Mouse (Mus musculus): ENCODE data around the gene Hacl1. TPM values are rescaled to one million over a fixed set of nuclear protein-coding genes. Genes with fewer than 3 reads are reported as not detected.

Hacl1 gene
- polyA plus RNA-seq, 1 experiment, result 0.50 TPM

DNA sequence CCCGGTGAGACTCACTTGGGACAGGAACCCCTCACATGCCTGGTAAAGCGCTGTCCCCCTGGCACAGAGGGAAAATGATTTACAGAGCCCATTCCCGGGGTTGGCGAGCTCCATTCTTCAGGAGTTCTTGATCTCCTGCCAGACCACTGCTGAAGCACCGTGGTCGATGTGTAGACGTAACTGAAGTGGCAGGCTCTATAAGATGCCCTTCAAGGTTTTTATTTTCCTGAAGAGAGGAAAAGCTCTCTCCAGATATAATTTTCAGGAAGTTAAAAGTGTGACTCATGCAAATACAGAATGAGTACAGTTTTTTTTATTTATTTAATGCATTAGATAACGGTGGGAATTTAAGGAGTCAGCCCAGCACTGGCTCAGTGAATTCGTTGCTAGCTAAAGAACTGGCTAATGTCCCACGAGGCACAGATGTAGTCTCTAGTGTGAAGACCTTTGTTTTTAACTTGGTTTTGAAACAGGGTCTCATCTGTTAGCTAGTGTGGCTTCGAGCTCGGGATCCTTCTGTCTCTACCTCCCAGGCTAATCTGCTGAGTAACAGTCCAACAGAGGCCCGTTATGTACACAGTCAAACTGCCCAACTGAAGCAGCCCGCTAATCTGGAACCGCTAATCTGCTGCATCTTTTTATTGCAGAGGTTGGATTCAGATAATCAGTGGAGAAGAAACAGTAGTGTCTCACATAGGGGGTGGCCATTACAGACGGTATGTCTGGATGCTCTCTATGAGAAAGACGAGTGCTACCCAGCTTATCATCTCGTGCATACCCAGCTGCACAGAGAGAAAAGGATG is 23.2 kb upstream of the Hacl1 start:
- Histone ChIP-seq H3K4me1 (ENCODE audit: control insufficient read depth) (peaks cover 34% of the 10 kb centered on the region), H3K36me3 (ENCODE audit: control insufficient read depth) (peaks cover 13% of the 10 kb centered on the region), H3K27me3 (ENCODE audit: control insufficient read depth) (peaks cover 16% of the 10 kb centered on the region), H3K4me3 (replicated peaks) (no peak overlapping the region), H3K9me3 (ENCODE audit: control insufficient read depth, low read length) (0 out of 2 replicates have a peak, but pooled peaks cover 3% of the 10 kb centered on the region)
- no peak for TF ChIP-seq GATA1 (IDR thresholded peaks at IDR 0.05; ENCODE audit: low read length)
- TF ChIP-seq TAL1 (IDR thresholded peaks at IDR 0.05; ENCODE audit: low read length), result no peak

DNA sequence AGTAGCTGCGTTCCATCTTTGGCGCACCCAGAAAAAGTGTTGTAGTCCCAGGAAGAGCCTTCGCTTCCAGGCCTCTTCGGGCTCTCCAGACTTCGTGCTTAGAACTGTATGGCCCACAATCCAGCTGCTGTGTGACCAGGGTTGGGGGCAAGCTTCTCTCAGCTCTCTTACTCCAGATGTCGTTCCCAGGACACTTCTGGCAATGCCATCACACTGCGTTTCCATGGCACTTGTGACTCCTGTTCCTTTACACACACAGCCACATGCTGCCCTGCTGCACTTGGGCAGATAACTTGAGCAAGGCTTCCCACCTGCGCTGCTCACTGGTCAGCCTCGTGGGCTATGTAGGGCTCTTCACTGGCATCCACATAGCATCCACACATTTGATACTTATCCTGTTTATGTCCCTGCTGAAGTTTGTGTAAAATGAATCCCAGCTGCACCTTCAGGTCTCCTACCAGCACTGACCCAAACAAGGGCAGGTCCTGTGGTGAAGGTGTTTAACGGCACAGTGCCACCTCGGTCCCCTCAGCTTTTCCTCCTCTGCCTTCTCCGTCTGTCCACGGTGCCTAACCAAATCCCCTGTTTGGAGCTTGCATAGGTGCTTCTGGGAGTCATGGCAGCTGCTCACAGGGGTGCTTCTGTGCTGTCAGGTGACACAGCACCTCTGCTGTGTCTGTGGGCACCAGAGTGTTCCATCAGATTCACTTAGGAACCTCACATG is 22.5 kb upstream of the Hacl1 start:
- Histone ChIP-seq H3K9me3 (ENCODE audit: control insufficient read depth, low read length) (0 out of 2 replicates have a peak, but pooled peaks cover 3% of the 10 kb centered on the region), H3K4me1 (ENCODE audit: control insufficient read depth) (peaks cover 36% of the 10 kb centered on the region), H3K4me3 (replicated peaks) (no peak overlapping the region), H3K36me3 (ENCODE audit: control insufficient read depth) (peaks cover 13% of the 10 kb centered on the region), H3K27me3 (ENCODE audit: control insufficient read depth) (peaks cover 16% of the 10 kb centered on the region)
- TF ChIP-seq GATA1 (IDR thresholded peaks at IDR 0.05; ENCODE audit: low read length), result no peak
- no peak for TF ChIP-seq TAL1 (IDR thresholded peaks at IDR 0.05; ENCODE audit: low read length)

DNA sequence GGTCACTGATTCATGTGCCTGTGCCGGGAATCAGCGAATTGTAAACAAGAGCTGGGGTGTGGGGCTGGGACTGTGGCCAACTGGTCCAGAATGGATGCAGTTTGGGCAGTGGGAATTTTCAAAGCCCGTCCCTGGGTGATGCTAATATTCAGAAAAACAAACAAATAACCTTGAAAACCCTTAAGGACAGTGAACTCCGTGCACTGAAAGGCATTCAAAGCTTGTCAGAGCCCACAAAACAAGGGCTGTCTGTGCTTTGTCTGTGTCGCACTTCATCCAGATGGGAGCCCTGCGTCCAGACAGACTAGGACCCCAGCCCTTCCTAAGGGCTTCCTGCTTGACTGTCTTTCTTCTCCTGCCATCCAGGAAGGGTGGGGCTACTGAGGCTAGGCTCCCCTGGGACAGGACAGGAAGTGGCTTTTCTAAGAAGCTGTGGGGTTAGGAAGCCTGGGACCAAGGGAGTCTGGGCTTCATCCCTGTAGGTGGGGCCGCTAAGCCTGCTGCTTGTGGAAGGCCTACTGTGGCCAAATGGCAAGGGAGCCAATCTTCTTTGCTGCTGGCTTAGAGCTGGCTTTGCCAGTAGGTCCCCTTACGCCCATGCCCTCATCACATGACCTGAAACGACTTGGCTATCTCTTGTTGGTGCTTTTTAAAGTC is 21.6 kb upstream of the Hacl1 start:
- H3K36me3 ChIP-seq (ENCODE audit: control insufficient read depth), result peaks cover 13% of the 10 kb centered on the region
- H3K27me3 ChIP-seq (ENCODE audit: control insufficient read depth), result peaks cover 16% of the 10 kb centered on the region
- no peak overlapping the region for H3K4me3 ChIP-seq (replicated peaks)
- 0 out of 2 replicates have a peak, but pooled peaks cover 3% of the 10 kb centered on the region for H3K9me3 ChIP-seq (ENCODE audit: control insufficient read depth, low read length)
- TF ChIP-seq TAL1 (IDR thresholded peaks at IDR 0.05; ENCODE audit: low read length), result no peak
- TF ChIP-seq GATA1 (IDR thresholded peaks at IDR 0.05; ENCODE audit: low read length), result no peak
- H3K4me1 ChIP-seq (ENCODE audit: control insufficient read depth), result peaks cover 38% of the 10 kb centered on the region

DNA sequence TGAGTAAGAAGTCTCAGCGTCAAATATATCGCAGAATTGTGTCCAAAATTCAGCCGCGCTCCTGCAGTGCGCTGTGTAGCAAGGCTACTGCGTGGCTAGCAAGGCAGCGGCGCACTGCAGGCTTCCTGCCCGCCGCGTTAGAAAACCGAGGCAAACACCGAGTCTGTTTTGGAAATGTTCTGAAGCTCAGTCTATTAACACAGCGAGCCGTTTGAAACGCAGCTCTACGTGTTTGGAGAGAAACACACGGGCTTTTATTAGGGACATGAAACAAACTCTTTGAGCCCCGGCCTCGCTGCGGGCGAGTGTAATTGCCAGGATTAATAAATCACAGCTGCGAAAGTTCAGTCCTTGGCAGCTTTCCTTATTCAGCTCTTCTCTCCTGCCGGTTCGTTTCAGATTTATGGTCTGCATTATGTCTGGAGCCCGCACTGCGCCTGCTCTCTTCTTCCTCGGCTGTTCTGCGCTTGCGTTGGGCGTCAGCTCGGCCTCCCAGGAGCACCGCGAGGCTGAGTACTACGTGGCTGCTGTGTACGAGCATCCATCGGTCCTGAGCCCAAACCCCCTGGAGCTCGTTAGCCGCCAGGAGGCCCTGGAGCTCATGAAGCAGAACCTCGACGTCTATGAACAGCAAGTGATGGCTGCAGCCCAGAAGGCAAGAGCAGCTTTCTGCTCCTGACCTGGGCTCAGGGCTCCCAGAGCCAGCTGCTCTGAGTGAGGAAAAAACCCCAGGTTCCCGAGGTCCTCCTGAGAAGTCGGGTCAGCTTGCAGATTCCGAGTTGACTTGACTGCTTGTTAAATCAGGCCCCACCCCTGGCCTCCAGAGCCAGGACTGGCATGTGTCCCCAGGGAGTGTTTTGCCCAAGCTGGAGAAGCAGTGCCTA is 20.8 kb upstream of the Hacl1 start:
- 0 out of 2 replicates have a peak, but pooled peaks cover 2% of the 10 kb centered on the region for H3K9me3 ChIP-seq (ENCODE audit: control insufficient read depth, low read length)
- peaks cover 42% of the 10 kb centered on the region for H3K4me1 ChIP-seq (ENCODE audit: control insufficient read depth)
- TF ChIP-seq TAL1 (IDR thresholded peaks at IDR 0.05; ENCODE audit: low read length) (no peak), GATA1 (IDR thresholded peaks at IDR 0.05; ENCODE audit: low read length) (no peak)
- H3K27me3 ChIP-seq (ENCODE audit: control insufficient read depth), result peaks cover 16% of the 10 kb centered on the region
- H3K36me3 ChIP-seq (ENCODE audit: control insufficient read depth), result peaks cover 6% of the 10 kb centered on the region
- peak overlapping the region; percentile 54 for H3K4me3 ChIP-seq (replicated peaks)

DNA sequence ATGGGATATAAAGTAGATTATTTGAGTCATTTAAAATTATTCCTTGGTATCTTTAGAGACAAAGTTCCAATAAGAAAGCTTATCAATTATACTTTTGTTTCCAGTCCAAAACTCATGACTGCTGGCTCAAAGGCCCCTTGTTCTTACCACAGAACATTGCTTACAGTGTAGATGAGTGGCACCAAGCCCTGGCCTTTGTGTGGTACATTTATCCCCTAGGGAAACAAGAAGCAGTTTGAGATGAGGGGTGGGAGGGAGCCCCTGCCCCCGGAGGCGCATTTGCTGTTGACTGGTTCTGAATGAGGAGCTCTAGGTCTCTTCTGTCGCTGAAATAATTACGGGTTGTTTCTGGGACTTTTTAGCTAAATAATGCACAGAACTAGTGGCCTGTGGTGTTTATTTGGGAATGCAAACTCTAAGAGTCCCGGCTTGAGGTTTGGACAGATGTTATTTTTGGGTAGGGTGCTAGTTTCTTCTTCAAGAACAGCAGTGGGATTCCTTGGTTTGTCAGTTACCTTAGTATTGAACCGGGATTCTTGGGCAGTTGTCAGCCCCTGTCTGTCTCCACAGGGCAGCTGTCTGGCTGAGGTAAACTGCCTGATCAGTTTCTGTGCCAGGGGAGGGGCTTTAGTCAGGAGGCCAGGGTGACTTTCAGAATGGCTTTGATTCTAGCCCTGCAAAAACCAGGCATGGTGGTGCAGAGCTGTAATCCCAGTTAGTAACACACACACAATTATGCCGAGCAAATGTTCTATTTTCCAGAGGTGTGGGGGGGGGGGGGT is 19.4 kb upstream of the Hacl1 start:
- Histone ChIP-seq H3K36me3 (ENCODE audit: control insufficient read depth) (peaks cover 3% of the 10 kb centered on the region; the same call in 1 of the 2 replicates), H3K27me3 (ENCODE audit: control insufficient read depth) (peaks cover 16% of the 10 kb centered on the region), H3K4me1 (ENCODE audit: control insufficient read depth) (peaks cover 45% of the 10 kb centered on the region), H3K9me3 (ENCODE audit: control insufficient read depth, low read length) (no peaks in the 10 kb centered on the region), H3K4me3 (replicated peaks) (no peak overlapping the region)
- TF ChIP-seq TAL1 (IDR thresholded peaks at IDR 0.05; ENCODE audit: low read length) (no peak), GATA1 (IDR thresholded peaks at IDR 0.05; ENCODE audit: low read length) (no peak)

DNA sequence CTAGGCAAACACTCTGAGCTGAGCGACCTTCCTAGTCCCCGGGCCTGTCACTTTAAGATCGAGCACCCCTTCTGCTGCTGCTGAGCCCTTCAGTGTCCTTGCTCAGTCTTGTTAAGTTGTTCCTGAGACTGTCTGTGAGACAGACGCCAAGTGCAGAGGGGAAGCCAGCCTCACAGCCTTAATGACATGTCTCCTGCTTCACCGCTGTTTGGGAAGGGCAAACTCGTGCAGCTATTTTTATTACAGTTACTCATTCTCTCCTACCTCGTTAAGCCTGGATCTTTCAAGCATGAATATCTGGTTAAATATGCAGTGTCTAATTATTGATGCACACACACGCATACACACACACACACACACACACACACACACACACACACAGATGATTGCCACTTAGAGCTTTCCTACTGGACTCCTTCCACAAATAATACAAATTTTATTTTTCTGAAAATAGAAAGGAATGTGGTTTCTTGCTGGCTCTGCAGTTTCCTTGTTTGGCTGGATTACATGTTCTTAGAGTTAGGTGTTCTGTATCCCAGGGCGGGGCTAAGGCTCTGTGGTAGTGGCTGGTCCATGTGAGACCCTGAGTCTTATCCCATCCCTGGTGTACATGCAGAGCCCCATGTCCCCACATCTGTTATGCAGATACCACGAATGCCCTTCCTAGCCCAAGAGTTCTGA is 18.6 kb upstream of the Hacl1 start:
- H3K36me3 ChIP-seq (ENCODE audit: control insufficient read depth), result peaks cover 3% of the 10 kb centered on the region; the same call in 1 of the 2 replicates
- H3K4me3 ChIP-seq (replicated peaks), result no peak overlapping the region
- TF ChIP-seq GATA1 (IDR thresholded peaks at IDR 0.05; ENCODE audit: low read length), result no peak
- TF ChIP-seq TAL1 (IDR thresholded peaks at IDR 0.05; ENCODE audit: low read length), result no peak
- H3K4me1 ChIP-seq (ENCODE audit: control insufficient read depth), result peaks cover 46% of the 10 kb centered on the region
- no peaks in the 10 kb centered on the region for H3K9me3 ChIP-seq (ENCODE audit: control insufficient read depth, low read length)
- H3K27me3 ChIP-seq (ENCODE audit: control insufficient read depth), result peaks cover 16% of the 10 kb centered on the region

DNA sequence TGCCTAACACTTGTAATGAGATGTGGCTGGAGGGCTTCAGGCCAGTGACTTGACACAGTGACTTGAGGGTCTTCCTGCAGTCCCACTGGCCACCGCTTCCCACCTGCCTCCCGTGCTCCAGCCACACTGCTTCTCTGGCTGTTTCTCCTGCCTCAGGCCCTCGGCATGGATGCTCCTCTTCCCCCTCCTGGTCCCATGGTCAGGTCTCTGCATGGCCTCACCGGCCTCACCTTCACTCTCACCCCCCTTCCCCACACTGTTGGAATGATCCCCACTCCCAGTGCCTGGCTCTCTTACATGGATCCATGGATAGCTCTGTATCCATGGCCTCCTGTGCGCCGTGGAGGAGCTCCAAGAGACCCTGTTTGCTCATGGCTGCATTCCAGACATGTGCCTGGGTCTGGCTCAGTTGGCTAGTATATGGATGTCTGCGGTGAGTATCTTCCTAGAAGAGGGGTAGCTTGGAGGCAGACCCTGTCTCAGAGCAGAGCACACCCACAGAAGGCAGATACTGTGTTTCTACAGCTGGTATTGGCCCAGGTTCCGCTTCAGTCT is 17.1 kb upstream of the Hacl1 start:
- Histone ChIP-seq H3K9me3 (ENCODE audit: control insufficient read depth, low read length) (no peaks in the 10 kb centered on the region; the same call in 1 of the 2 replicates), H3K4me1 (ENCODE audit: control insufficient read depth) (peaks cover 49% of the 10 kb centered on the region), H3K4me3 (replicated peaks) (no peak overlapping the region), H3K36me3 (ENCODE audit: control insufficient read depth) (no peaks in the 10 kb centered on the region), H3K27me3 (ENCODE audit: control insufficient read depth) (peaks cover 16% of the 10 kb centered on the region)
- no peak for TF ChIP-seq TAL1 (IDR thresholded peaks at IDR 0.05; ENCODE audit: low read length)
- TF ChIP-seq GATA1 (IDR thresholded peaks at IDR 0.05; ENCODE audit: low read length), result no peak
